23 mouse cellular contexts compared by ENCODE assay signal in genomic region chr1:58617076-58617475, GRCm38 (mm10). TPM values are rescaled to one million over a fixed set of nuclear protein-coding genes. Genes with fewer than 3 reads are reported as not detected.
DNase-seq lines count a peak whose midpoint lies in the region; ATAC-seq and TF ChIP-seq lines count a peak whose summit lies in the region.
"Had no signal": no experiment of that assay in that cellular context is flagged by ENCODE, and none has a peak within 500 bp of the region (broad histone marks: within the 10 kb centered on the region; RNA-seq: fewer than 3 reads in every experiment).

No protein-coding gene starts in this region.

- no peak overlapping the region for H3K9ac ChIP-seq in midbrain, postnatal 0 days (replicated peaks; ENCODE audit: low read length, poor library complexity, severe bottlenecking)
- no peak overlapping the region for H3K9ac ChIP-seq in midbrain, embryonic 13.5 days (replicated peaks)
- H3K9ac ChIP-seq: limb, embryonic 12.5 days; liver, embryonic 13.5 days; lung, embryonic 15.5 days had no signal

- H3K27ac ChIP-seq in midbrain, postnatal 0 days (ENCODE audit: low read depth, low read length), result no peak overlapping the region
- no peak overlapping the region for H3K27ac ChIP-seq in midbrain, embryonic 13.5 days
- H3K27ac ChIP-seq: heart, embryonic 10.5 days; hindbrain, embryonic 10.5 days; limb, embryonic 12.5 days; liver, embryonic 13.5 days; lung, embryonic 15.5 days; stomach, postnatal 0 days had no signal

- H3K27me3 ChIP-seq in midbrain, postnatal 0 days (ENCODE audit: insufficient read depth, low read length), result no peaks in the 10 kb centered on the region
- no peaks in the 10 kb centered on the region for H3K27me3 ChIP-seq in midbrain, embryonic 13.5 days
- H3K27me3 ChIP-seq: limb, embryonic 12.5 days; liver, embryonic 13.5 days; lung, embryonic 15.5 days had no signal

- 47% methylated on average over 5 of the region's 5 CpGs for WGBS in midbrain, postnatal 0 days
- 56% methylated on average over 5 of the region's 5 CpGs for WGBS in midbrain, embryonic 13.5 days

- H3K4me3 ChIP-seq in midbrain, postnatal 0 days (ENCODE audit: low read depth, low read length), result no peak overlapping the region
- no peak overlapping the region for H3K4me3 ChIP-seq in midbrain, embryonic 13.5 days (replicated peaks)
- H3K4me3 ChIP-seq: heart, embryonic 10.5 days; hindbrain, embryonic 10.5 days; limb, embryonic 12.5 days; liver, embryonic 13.5 days; lung, embryonic 15.5 days; myocyte had no signal

- ATAC-seq in midbrain, postnatal 0 days (ENCODE audit: low FRiP score), result no peak
- ATAC-seq in midbrain, embryonic 13.5 days, result no peak
- ATAC-seq: activated CD4-positive, CD25-positive, alpha-beta regulatory T cell, adult 4 months had no signal

- TF ChIP-seq CTCF in midbrain, postnatal 0 days (IDR thresholded peaks at IDR 0.05), result no peak

- H3K9me3 ChIP-seq in midbrain, postnatal 0 days (ENCODE audit: low read length), result no peaks in the 10 kb centered on the region
- H3K9me3 ChIP-seq in midbrain, embryonic 13.5 days, result no peaks in the 10 kb centered on the region
- H3K9me3 ChIP-seq: heart, embryonic 10.5 days; limb, embryonic 12.5 days; liver, embryonic 13.5 days; lung, embryonic 15.5 days had no signal

- no peak overlapping the region for H3K4me2 ChIP-seq in midbrain, postnatal 0 days (ENCODE audit: low read depth, low read length, poor library complexity, severe bottlenecking)
- H3K4me2 ChIP-seq in midbrain, embryonic 13.5 days (replicated peaks), result no peak overlapping the region
- H3K4me2 ChIP-seq: limb, embryonic 12.5 days; liver, embryonic 13.5 days; lung, embryonic 15.5 days had no signal

- H3K36me3 ChIP-seq in midbrain, postnatal 0 days (ENCODE audit: insufficient read depth, low read length), result no peaks in the 10 kb centered on the region
- no peaks in the 10 kb centered on the region for H3K36me3 ChIP-seq in midbrain, embryonic 13.5 days
- H3K36me3 ChIP-seq: heart, embryonic 10.5 days; hindbrain, embryonic 10.5 days; limb, embryonic 12.5 days; liver, embryonic 13.5 days; lung, embryonic 15.5 days had no signal

- H3K4me1 ChIP-seq in midbrain, postnatal 0 days (ENCODE audit: insufficient read depth, low read length), result no peaks in the 10 kb centered on the region
- no peaks in the 10 kb centered on the region for H3K4me1 ChIP-seq in midbrain, embryonic 13.5 days (replicated peaks)
- H3K4me1 ChIP-seq: hindbrain, embryonic 10.5 days; limb, embryonic 12.5 days; liver, embryonic 13.5 days; lung, embryonic 15.5 days had no signal

- DNase-seq in kidney, postnatal 10 days, result peak; percentile 16
- no peak for DNase-seq in kidney, adult 11 months
- DNase-seq in midbrain, postnatal 0 days (ENCODE audit: low spot score), result peak; percentile 25
- peak; percentile 27 for DNase-seq in layer of hippocampus, adult 9-10 months (ENCODE audit: low spot score)
- DNase-seq in ovary, postnatal 36 days (ENCODE audit: low spot score), result no peak
- DNase-seq in heart, adult 18-20 months, result no peak
- DNase-seq: adrenal gland, postnatal 10 days; cerebellum, adult 11 months; cerebellum, postnatal 10 days; embryo, embryonic 11 days; gastrocnemius, postnatal 36 days; kidney, adult 9 months; kidney, postnatal 36 days; liver, embryonic 13.5 days; midbrain, embryonic 14.5 days had no signal

RNA-seq across cellular contexts. Expression of gene Ndufb3, which starts 30.9 kb away (rescaled TPM):
- 87.1 and 89.2 TPM in 2 replicates for total RNA-seq in midbrain, postnatal 0 days (2014; rRNA removed)
- 204 and 212 TPM in 2 replicates for polyA plus RNA-seq in midbrain, postnatal 0 days (2015; fragmentation: Nextera tagmentation; extraction: Ambion mirVana)
- 196 and 203 TPM in 2 replicates for polyA plus RNA-seq in midbrain, embryonic 13.5 days (2015; fragmentation: Nextera tagmentation; extraction: Ambion mirVana)
- total RNA-seq in heart, adult 18-20 months (2021), result 100 to 1,000 TPM; 339 to 354 TPM

RNA-seq across cellular contexts. Expression of gene Fam126b, which starts 31.0 kb away (rescaled TPM):
- 18.1 and 23.6 TPM in 2 replicates for total RNA-seq in midbrain, postnatal 0 days (2014; rRNA removed)
- polyA plus RNA-seq in midbrain, postnatal 0 days (2015; fragmentation: Nextera tagmentation; extraction: Ambion mirVana), result 9.8 and 11.7 TPM in 2 replicates
- polyA plus RNA-seq in midbrain, embryonic 13.5 days (2015; fragmentation: Nextera tagmentation; extraction: Ambion mirVana), result 11.0 and 13.9 TPM in 2 replicates
- total RNA-seq in heart, adult 18-20 months (2021), result 10 to 100 TPM; 13.8 to 14.1 TPM

Comparison
In these comparisons a context has a peak if more than half of its experiments do, and no peak if none do; other contexts are left out.
1. DNase-seq: peak in kidney, postnatal 10 days (single experiment), midbrain, postnatal 0 days (single experiment) and layer of hippocampus, adult 9-10 months (single experiment); none in kidney, adult 11 months (single experiment), ovary, postnatal 36 days (single experiment) and heart, adult 18-20 months (0 of 2).